Mouse (Mus musculus) heart, adult 2 months (tissue): ENCODE results near the gene Serping1.

ENCODE experiments used
- CTCF ChIP-seq: fragments of 200-600 bp; IDR thresholded peaks from 2 replicates; pipeline ENCODE4 v1.8.1; 2022; ENCODE audit warnings: antibody characterized with exemption, mild to moderate bottlenecking, moderate library complexity
- EP300 ChIP-seq: fragments of 200-500 bp; IDR thresholded peaks from 2 replicates; pipeline ENCODE4 v1.6.1; 2011; ENCODE audit warnings: low read depth, low read length, control low read depth; ENCODE audit not compliant: insufficient read depth
- POLR2A ChIP-seq: fragments of 200-500 bp; IDR thresholded peaks from 2 replicates; pipeline ENCODE4 v1.6.1; 2011; ENCODE audit warnings: mild to moderate bottlenecking, low read depth, low read length, control low read depth; ENCODE audit not compliant: insufficient read depth

GRCm38 (mm10) chr2:84798493-84798921 is 23.3 kb upstream of the Serping1 start, which contains the start of gene Ube2l6:
- TF ChIP-seq CTCF (no peak; the same call in 1 of the 2 replicates), EP300 (no peak), POLR2A (peak; percentile 61)
